Mouse (Mus musculus): ENCODE data around the gene Gprin1. TPM values are rescaled to one million over a fixed set of nuclear protein-coding genes. Genes with fewer than 3 reads are reported as not detected.
A peak's percentile ranks its signal among the peaks of the same experiment; 100 is the strongest.

Gprin1 gene
- total RNA-seq, 2 experiments from 2014 or later, result 131 to 133 TPM

- DNase-seq (ENCODE audit: low spot score in 2 of 2), result no peak
Observed at GRCm38 (mm10) chr13:54760906-54761305, 11.2 kb upstream of the Gprin1 start.

DNA sequence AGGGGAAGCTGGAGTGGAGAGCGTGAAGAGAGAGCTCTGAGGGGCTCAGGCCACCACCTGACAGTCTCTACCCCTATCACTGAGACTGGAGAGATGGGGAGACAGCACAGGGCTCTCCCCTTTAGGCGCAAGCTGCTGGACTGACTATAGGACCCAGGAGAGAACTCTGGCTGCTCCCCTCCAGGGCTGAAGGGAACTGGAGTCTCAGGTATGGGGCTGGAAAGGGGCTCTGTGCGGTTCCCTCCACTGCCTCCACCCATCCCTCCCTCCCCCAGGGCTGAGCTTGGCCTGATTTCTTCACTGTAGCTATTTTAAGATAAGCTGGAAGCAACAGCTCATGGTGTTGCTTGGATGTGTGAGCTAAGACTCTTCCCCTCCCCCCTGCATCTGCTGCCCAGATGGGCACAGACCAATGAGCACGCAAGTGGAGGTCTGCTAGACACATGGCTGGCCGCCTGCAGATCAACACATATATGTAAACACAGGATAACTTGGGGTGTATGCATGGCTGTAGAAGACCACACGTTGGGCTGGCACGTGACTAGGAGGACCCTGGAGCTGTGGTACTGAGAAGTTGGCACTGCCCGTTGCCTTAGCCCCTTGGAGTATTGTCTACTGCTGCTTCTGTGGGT, 10.6 kb upstream of the Gprin1 start:
- DNase-seq (ENCODE audit: low spot score in 2 of 2), result peak; percentile 87 to 88

DNA sequence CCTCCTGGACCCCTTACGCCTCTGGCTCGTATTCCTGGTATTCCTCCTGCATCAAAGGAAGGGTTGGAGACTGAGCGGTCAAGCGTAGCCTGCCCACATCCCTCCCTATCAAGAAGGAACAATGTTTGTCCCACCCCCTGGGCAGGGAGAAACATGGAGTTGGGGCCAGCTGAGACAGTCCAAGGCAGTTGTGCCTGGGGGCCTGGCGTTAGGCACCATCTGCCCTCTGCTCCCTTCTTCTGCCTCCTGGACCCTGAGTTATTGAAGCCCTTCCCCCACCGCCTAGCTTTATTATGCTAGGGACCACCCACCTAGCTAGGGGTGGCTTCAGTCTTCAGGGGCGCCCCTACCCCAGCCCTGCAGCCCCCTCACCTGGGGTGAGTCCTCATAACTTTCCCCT, 9.8 kb upstream of the Gprin1 start:
- peak in 1 of 2 experiments; percentile 16 for DNase-seq (ENCODE audit: low spot score in 2 of 2)

GRCm38 (mm10) chr13:54758756-54759470, 9.2 kb upstream of the Gprin1 start:
- DNase-seq (ENCODE audit: low spot score in 2 of 2), result peak in 1 of 2 experiments; percentile 10

DNA sequence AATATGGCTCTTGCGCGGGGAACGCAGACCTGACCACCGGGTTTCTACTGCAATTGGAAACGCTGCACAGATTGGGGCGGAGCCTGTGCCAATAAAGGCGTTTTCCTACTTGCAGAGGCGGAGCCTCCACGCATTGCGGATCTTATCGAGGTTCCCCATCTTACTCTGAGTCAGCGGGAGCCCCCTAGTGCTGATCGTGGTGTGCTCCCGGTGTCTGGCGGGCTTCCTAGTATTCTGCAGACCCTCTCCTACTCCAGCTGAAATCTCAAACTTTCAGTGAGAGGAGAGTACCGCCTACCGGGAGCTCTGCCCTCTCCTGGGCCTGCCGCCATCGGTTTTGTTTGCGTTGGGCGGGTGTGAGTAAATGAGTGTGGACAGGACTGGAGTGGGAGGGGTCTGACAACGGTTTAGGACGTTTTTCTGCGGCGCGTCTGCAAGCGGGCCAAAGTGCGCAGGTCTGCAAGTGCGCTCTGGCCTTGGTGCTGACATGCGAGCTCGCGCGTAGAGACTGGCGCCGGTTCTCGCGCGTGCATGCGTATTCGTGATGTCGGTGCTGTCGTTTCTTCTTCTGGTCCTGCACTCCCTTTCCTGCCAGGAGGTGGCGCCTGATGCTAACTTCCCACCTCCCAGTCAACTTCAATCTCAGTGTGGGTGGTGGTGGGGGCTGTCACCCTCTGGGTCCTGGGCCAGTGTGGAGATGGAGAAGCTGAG, 8.5 kb upstream of the Gprin1 start:
- peak; percentile 90 to 94 for DNase-seq (ENCODE audit: low spot score in 2 of 2)

GRCm38 (mm10) chr13:54757093-54757830, 7.6 kb upstream of the Gprin1 start:
- DNase-seq (ENCODE audit: low spot score in 2 of 2), result peak in 1 of 2 experiments; percentile 30

DNA sequence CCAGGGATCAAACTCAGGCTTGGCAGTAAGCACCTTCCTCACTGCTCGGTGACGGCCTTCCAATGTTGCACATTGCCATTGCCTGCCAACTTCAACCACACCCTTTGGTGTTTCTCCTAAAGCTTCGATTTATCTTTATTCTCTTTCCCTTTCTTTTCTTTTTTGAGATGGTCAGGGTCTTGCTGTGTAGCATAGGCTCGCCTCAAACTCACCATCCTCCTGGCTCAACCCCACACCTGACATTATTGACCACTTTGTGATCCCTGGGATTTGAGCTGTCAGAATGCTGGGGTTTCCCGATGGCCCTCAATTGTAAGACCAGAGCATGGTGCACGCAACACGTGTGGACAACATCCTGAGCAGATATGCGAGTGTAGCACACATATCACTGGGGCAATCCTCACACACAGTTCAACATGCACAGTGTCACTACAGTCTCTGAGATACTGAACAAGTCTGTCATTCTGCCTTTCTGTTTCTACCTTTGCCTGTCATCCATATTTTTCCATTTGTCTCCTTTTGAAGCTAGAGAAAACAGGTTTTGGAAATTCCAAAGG, 6.6 kb upstream of the Gprin1 start:
- peak in 1 of 2 experiments; percentile 4 for DNase-seq (ENCODE audit: low spot score in 2 of 2)

GRCm38 (mm10) chr13:54755201-54755830, 5.6 kb upstream of the Gprin1 start:
- DNase-seq (ENCODE audit: low spot score in 2 of 2), result peak in 1 of 2 experiments; percentile 56

DNA sequence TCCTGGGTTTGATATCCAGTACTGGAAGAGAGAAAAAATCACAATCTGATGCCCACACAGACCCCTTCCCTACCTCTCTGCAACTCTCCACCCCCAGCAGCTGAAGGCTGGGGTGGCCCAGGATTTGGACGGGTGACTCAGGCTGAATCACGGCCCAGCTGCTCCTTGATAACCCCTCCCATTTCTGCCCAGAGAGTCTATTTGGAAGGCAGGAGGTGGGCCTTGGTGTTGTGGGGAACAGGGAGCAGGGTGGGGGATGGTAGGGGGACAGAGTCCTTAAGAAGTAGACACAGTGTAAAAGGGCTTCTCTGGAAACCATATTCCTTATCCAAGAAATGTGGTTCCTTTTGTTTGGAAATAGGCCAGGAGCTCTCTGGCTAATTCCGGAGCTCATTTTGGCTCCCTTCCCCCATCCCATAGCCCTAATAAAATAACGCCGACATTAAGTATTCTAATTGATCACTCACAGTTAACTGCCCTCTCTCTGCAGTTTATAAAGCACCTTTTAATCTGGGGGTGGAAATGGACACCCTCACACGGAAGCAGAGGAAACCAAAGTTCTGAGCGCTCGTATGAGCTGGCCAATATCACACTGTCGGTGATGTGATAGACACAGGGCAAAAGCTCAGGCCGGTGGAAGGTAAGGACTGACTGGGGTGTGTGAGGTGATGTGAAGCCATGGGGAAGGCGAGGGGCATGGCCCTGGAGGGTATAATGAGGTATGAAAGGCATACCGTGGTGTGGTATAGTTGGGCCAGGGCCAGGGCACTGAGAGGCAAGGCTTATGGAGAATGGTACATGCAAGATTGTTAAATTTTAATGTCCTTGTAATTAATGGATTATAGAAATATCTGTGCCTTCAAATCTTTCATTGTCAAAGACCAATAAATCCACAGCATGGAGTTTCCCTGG, 4.8 kb upstream of the Gprin1 start:
- peak in 1 of 2 experiments; percentile 20 for DNase-seq (ENCODE audit: low spot score in 2 of 2)

- no peak for DNase-seq (ENCODE audit: low spot score in 2 of 2)
Observed at GRCm38 (mm10) chr13:54753733-54754132, 4.1 kb upstream of the Gprin1 start.

GRCm38 (mm10) chr13:54752656-54753055, 3.0 kb upstream of the Gprin1 start:
- DNase-seq (ENCODE audit: low spot score in 2 of 2), result peak; percentile 83 to 90

DNA sequence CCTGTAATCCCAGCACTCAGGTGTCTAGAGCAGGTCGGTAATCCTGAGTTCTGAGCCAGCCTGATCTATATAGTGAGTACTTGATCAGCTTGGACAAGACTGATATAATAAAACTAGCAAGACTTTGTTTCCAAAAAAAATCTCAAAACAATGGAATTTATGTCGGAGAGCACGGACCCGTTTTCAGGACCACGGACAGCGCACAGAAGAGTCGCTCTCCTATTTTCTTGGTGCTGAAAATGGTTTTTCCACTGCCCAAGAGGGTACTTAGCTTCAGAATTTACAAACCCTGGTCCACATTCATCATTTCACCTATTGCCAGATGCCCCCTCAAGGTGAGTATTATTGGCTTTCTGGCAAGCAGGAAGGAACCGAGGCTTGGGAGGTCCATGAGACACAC, 1.0 kb upstream of the Gprin1 start:
- DNase-seq (ENCODE audit: low spot score in 2 of 2), result no peak

DNA sequence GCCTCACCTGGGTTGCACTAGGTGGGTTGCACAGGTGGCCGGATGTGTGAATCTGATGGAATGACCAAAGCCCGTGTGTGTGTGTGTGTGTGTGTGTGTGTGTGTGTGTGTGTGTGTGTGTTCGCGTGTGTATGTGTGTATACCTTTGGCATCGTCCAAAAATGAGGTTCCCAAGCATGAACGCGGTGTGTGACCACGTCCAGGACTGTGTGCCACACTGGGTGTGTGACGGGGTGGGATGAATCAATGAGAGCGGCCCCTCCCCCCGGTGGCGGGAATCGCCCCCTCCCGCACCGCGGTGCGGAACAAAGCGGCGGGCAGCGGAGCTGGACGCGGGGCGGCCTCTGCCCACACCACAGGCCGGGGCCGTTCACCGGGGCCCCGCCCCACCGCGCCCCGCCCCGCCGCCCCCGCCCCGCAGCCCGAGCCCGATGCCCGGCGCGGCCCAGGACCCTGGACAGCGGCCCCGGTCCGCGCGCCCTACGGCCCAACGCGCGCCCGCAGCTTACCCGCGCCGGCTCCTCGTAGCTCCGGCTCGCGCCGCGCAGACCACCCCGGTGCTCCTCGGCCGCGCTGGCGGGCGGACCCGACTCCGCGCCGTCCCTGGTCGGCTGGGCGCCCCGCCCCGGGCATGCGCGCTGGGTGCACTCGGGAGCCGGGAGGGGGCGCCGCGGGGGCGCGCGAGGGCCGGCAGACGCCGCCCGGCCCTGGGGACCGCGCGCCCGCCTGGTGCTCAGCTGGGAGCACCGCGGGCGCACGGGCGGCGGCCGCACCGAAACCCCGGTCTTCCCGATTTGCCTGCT, 412 bp downstream of the Gprin1 start:
- peak; percentile 68 to 81 for DNase-seq (ENCODE audit: low spot score in 2 of 2)

GRCm38 (mm10) chr13:54748721-54749060, 983 bp downstream of the Gprin1 start:
- no peak for DNase-seq (ENCODE audit: low spot score in 2 of 2)

- DNase-seq (ENCODE audit: low spot score in 2 of 2), result no peak
Observed at GRCm38 (mm10) chr13:54748190-54748589, 1.5 kb downstream of the Gprin1 start.

GRCm38 (mm10) chr13:54746896-54747295, 2.8 kb downstream of the Gprin1 start:
- DNase-seq (ENCODE audit: low spot score in 2 of 2), result no peak

DNA sequence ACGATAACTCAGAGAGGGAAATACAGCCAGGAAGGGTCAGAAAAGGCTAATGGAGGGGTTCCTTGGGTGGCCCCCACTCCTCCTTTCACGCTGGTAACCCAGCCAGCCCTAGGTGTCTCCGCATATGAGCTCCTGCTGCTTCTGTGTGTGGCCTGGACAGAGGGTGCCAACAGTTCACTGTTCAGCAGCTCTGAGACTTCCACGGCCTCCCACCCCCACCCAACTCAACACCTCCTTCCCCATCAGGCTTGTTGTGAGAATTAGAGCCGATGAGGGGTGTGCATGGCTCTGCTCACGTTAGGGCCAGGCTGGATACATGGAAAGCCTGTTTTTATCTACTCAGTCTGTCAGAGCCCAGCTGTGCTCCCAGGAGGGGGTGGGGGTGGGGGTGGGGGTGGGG, 3.6 kb downstream of the Gprin1 start:
- no peak for DNase-seq (ENCODE audit: low spot score in 2 of 2)

- no peak for DNase-seq (ENCODE audit: low spot score in 2 of 2)
Observed at GRCm38 (mm10) chr13:54738213-54738601, 11.5 kb downstream of the Gprin1 start.

Data from left cerebral cortex, adult 18-20 months (tissue).